Mouse (Mus musculus) heart, adult 8-10 months (tissue): ENCODE measurements around the gene Sbno1. TPM values are rescaled to one million over a fixed set of nuclear protein-coding genes. Genes with fewer than 3 reads are reported as not detected.

ENCODE experiments used
- DNase-seq: peaks from one replicate; pipeline ENCODE4 v3.0.0; 2022; ENCODE audit warnings: low spot score
- total RNA-seq, 4 experiments: library from RNA; stranded (reverse); gene quantifications; 2 replicates each; pipeline ENCODE4 v1.2.4; 2022

The Sbno1 gene
- total RNA-seq, 4 experiments from 2014 or later = 63.2 to 73.4 (median 65.6) TPM

DNA sequence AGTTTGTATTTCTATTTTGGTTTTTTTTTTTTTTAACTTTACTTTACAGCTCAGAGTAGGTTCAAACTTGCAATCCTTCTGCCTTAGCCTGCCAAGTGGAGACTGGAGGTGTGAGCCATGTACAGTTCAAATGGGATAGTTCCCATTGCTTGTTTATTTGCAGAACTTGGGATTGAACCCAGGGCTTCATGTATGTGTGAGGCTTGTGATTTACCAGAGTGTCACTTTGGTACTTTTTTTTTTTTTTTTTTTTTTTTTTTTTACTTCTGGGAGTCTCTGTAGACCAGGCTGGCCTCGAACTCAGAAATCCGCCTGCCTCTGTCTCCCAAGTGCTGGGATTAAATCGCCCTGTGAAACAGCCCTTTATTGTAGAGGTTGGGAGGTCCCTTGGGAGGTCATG, 18.4 kb upstream of the Sbno1 start:
- DNase-seq = no peak

DNA sequence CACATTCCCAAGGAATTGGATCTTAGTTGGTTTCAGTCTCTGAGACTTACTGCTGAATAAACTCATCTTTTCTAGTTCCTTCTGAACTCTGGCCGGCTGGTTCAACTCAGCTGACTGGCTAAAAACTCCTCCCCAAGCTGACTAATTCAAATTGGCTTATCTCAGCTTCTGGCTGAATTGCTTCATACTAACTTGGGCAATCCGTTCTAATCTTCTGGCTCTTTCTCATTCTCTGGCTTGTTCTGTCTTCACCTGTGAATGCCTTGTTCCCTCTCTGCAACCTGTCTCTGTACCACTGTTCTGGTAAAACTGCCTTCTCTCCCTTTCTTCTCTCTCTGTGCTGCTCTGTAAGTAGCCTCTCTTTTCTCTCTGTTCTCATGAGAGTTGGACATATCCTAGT, 16.8 kb upstream of the Sbno1 start:
- no peak for DNase-seq

DNA sequence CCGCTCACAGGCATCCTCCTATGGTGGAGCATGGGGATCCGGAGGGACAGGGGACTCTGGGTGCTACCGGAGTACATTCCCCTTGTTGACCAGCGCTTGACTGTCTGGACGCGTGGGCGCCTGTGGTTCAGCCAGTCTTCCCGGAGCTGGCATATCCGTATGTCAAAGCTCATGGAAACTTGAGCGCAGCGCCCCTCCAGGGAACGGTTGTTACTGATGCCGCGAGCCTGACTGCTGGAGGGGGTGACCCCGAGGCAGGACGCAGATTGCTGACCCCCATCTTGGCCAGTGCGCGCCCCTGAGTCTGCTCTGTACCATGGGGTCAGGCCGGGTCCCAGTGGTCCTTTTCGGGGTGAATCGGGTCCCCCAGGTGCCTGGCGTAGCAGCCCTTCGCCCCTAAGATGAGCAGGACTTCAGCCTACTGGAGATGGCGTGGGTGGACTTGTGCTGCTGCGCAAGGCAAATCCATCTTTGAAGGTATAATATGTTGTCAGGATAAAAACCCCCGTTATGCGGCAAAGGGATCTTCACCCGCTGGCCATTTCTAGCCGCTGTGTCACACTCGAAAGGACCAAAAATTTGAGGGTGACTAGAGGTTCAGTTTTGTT, 14.4 kb upstream of the Sbno1 start:
- DNase-seq = no peak

DNA sequence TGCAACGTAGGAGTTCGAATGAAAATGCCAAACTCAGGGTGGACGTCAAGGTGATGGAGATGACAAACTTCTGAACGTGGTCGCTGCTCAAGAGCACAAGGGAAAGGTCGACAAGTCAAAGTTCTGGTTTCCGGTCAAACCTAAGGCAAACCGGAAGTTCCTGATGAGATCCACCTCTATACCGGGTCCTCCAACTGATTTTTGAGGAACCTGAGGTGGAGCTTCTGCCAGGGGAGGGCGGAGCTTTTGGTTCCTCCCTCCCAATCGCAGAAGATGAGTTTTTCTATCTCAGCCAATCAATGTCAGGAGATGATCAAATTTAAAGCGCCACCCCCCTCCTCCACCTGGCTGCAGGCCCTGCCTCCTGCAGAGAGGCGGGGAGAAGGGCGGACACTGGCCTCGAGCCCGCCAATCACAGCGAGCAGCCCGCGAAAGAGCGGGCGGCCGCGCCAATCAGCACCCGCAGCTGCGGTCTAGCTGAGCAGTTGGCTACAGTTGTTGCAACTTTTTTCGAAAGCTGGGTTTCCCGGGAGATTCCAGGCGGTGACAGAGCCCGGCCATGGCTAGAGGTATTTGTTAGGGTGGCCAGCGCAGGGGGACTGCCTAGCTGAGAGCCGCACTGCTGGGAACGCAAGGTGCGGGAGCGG, 13.8 kb upstream of the Sbno1 start, which contains the start of gene Kmt5a:
Kmt5a (plus strand) TSS at position 484 of the 647 bp plus-strand sequence.
- DNase-seq = peak; percentile 95

DNA sequence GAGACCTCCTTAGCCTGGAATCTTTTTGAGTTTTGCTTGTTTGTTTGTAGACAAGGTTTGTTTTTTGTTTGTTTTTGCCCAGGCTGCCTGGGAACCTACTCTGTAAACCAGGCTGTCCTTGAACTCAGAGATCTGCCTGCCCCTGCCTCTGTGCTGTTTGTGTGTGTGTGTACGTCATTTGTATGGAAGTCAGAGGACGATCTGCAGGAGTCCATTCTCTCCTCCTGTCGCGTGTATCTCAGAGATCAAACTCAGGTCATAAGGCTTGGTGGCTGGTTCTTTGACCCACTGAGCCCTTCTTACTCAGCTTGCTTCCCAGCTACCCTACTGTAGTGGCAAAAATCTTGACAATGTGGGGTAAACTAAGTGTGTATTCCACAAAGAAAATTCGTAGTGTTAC, 12.9 kb upstream of the Sbno1 start:
- no peak for DNase-seq

DNA sequence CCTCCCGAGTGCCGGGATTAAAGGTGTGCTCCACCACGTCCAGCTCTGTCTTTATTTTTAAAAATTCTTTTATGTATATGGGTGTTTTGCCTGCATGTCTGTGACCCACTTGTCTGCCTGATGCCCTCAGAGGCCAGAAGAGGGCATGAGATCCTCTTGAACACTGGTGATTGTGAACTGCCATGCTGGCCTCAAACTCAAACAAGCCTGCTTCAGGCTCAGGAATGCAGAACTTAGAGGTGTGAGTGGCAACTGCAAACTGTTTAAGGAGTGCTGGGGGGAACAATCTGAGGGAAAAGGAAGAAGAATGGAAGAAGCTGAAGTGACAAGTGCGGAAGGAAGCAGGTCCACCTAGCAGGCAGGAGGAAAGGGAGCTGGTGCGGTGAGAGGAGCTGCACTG, 12.4 kb upstream of the Sbno1 start:
- DNase-seq = no peak

DNA sequence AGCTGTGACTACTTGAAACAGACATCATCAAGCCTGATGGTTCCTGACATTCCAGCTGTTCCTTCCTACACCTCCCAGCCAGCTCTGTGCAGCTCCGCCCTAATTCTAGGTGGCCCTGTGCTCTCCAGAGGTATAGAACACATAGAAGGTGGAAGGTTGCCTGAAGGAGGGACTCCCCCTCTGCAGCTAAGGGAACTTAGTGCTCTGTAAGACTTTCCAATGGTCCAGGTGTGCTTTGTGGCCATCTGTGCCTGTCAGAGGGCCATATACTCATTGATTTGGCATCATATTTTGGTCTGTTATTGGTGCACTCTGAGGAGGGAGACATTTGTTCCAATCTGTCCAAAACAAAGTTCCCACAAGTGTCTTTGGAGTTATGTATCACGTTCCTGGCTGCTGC, 7.2 kb upstream of the Sbno1 start:
- no peak for DNase-seq

DNA sequence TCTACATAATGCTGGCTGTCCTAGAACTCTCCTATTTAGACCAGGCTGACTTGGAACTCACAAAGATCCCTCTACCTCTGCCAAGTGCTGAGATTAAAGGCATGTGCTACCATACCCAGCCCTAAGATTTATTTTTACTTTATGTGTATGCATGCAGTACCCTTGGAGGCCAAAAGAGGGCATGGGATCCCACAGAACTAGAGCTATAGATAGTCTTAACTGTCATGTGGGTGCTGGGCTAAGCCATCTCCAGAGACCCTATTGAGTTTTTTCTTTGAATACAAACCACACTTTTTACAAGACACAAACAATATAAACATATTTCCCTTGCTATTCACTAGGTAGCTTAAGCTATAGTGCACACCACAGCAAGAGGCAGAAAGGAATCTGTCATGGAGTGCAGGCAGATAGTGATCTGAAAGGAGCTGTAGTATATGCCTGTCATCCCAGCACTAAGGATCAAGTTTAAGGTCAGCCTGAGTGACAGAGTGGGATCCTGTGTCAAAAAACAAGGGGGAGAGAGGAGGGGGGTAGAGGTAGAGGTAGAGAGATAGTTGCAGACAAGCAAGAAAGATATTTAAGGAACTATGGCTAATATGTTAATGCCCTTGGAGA, 6.7 kb upstream of the Sbno1 start:
- peak; percentile 80 for DNase-seq

DNA sequence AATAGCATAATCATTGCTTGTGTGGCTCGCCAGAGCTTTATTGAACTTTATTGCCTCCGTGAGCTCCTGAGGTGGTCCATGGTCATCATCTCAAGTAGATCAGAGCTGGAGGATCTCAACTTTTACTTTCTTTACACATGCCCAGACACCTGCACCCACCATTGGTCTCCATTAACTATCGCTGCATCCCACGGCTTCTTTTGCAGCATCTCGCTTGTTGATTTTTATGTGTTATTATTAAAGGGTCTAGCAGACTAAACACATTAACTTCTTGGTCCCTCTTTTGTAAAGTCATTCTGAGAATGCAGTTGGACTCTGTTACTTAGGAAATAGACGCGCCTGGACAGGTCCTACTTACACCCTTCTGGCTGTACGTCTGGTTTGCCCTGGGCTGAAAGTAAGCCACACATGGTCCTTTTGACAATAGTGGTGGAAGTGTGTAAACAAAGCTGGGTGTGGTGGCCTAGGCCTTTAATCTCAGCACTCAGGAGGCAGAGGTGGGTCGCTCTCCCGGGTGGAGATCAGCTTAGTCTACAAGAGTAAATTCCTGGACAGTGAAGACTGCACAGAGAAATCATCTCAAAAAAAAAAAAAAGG, 772 bp upstream of the Sbno1 start:
- DNase-seq = no peak

DNA sequence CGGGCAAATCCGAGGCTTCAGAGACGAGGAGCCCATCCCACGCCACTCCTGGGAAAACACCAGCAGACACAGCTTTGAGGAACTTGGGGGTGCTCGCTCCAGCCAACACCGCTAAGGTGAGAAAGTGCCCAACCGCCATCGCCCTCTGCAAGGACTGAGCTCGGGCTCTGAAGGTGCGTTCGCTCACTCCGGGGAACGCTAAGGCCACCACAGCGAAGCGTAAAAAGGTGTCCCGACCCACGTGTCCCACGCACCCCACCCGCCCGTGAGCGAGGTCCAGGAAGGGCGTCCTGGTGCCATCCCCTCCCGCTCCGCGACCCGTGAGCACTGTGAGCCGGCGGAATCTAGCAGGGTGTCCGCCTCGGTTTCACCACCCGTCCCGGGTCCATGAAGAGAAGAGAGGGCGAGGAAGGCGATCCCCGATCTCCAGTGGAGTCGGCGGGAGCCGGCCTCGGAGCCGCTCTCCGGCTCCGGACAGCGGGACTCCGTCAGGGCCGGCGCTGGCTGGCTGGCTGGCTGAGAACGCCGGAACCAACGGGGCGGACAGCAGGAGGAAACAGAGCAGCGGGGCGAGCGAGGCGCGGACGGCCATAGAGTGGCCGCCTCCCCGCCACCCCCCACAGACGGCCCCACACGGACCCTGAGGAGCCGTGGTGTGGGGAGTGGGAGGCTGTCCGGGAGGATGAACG, 934 bp downstream of the Sbno1 start:
- DNase-seq = peak; percentile 19

DNA sequence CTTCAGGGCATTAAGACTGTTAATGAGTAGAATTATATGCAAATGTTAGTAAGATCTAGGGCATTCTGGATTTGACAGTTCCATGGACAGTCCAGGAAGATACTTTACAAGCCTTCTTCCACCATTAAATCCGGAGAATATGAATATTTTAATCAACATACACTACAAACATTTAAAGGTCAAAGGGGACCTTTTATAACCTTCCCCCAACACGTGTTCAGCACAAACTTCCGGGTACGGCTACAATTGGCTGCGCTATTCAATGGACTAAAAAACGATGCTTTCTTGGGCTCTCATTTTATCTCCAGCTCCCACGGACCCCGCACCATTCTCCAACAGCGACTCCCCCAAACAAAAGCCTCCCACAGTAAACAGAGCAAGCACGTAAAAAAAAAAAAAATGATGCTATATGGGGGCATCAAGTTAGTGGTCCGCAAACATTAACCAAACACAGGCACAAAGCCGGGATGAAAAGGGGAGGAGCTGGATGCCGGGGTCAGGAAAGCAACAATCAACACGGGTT, 1.5 kb downstream of the Sbno1 start:
- no peak for DNase-seq

DNA sequence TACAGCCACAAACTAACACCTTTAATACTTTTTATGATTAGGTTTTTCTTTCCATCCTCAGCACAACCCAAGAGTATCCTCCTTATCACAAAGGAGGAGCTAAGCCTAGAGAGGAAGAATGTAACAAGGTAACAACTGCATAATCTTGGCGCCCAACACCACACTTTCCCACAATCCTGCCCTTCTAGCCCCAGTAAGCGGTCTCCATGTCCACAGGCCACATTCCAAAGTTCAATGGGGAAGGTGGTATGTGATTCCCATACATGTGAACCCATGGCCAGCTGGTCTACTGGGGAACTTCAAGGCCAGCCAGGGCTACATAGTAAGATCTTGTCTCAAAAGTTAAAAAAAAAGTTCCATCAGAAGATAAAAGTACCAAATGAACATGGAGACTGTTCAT, 4.0 kb downstream of the Sbno1 start:
- no peak for DNase-seq

DNA sequence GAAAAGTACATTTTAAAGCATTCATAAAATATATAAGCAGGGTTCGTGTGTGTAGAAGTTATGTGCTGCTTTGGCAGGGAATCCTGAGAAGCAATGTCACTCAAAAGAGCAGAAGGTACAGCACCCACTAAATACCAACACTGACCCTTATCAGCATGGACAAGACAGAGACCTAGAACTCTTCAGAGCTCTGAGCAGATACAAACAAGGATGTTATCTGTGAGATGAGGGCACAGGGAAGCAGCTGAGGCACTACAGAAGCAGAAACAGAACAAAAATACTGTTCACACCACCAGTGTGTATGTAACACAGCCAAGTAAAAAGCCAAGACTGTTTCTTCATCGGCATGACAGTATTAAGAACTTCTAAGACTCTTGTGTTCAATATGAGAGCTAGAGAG, 6.9 kb downstream of the Sbno1 start:
- DNase-seq = no peak

DNA sequence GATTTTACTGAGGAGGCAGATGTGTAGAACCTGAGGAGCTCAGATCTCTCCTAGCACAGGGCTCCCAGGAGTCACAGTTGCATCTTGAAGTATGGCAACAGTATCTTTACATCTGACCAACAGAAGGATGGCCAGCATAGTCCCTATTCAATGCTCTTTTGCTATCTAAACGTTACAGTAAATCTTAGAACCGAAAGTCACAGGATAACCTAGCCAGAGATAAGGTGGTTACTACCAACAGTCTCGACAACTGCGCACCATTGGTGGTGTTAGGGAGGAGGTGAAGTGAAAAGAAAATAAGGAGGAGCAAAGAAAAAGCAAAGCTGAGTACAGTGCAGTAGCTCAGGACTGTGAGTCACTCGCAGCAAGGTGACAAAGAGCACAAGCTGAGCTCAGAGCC, 13.6 kb downstream of the Sbno1 start:
- no peak for DNase-seq

DNA sequence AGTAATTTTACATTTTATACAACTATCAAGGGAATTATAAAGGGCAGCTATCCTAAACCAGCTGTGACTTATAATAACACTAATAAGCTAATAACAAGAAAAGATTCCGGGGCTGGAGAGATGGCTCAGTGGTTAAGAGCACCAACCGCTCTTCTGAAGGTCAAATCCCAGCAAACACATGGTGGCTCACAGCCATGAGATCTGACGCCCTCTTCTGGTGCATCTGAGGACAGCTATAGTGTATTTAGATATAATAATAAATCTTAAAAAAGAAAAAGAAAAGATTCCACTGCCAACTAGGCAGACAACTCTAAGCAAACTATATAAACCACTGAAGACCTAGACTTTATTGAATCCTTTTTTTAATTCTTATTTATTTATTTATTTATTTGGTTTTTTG, 15.0 kb downstream of the Sbno1 start:
- no peak for DNase-seq

DNA sequence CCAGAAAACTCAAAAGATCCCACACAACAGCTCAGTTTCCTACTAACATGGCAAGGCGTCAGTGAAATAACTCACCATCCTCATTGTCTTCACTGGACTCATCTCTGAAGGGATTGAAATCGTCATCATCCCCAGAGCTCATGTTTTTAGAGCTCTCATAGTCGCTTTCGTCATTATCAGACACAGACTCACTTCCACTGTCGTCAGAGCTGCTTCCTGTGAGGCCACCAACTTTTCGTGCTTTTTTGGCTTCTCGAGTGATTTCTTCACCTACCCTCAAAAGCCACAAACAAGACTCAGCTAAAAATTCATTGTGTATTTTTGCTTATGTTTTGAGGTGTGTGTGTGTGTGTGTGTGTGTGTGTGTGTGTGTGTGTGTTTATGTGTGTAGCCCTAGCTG, 32.1 kb downstream of the Sbno1 start:
- DNase-seq = no peak

DNA sequence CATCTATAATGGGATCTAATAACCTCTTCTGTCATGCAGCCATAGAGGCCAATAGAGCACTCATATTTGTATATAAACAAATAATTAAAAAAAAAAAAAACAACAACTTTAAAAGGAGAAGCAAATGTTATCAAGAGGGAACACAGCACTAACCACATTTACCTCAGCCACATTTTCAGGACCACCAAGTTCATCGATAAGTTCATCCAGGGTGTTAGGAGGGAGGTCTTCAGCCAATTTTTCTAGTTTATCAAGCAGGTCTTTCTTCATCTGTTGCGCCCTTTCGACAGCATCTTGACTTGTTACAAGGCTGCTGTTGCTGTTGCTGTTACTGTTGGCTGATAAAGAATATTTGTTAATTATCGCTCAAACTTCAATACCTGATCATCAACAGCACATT, 33.4 kb downstream of the Sbno1 start:
- DNase-seq = no peak

DNA sequence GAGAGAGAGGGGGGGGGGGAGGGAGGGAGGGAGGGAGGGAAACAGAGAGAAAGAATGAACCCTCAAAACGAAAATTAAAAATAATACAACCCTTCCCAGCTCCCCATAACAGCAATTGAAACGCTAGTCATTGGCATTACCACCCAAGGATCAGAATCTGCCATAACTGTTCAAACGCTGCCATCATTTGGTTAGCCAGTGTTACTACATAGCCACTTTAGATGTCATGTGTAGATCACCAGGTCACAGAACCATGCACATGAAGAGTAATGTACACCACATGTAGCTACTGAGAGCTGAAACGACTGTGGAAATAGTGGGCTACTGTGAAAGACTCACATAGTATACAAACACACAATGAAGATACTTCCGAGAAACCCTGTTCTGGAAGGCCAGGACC, 37.9 kb downstream of the Sbno1 start:
- no peak for DNase-seq

DNA sequence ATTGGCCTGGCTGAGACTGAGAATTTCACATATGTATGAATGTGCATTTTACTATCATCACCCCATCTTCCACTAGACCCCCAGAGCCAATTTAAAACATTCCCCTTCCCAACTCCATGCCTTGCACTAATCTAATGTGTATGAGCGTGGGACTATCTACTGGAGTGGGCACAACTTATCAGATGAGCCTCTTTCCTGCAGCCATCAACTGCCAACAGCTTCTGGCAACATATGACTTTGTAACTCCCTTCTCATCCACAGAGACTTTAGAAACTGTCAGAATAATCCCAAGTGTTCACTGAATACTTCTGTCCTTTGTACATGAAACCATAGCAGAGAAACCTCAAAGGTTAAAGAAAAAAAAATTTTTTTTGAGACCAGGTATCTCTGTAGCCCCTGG, 45.7 kb downstream of the Sbno1 start:
- DNase-seq = no peak

DNA sequence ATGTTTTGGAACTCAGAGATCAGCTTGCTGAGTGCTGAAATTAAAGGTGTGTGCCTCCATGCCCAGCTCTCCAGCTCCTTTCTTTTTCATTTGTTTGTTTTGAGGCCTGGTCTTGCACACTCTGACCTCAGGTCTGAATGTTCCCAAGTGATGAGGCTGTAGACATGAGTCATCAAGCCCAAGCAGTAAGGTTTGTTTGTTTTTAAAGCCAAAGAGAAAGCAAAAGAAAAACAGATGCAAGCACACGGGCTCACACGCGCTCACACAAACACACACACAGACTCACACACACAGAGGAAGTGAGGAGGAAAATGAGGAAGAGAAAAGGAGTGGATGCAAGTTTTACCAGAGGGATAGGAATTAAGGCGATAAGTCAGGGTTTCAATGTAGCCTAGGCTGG, 48.7 kb downstream of the Sbno1 start:
- no peak for DNase-seq

DNA sequence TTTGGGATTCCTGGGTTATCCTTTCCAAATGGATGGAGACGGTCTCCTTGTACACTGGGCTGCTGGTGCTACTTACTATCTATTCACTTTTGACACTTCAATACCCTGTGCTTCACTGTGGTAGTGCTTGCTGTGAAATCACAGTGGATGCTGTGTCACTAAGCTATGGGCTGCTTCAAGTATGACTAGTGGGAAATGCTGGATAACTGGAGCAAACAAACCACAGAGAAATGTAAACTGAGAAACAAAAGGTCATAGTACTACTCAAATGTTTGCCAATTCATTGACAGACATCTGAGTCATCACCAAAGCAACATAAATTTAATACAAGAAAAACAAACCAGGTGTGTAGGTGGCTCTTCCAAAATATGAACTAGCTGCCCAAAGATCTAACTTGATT, 49.4 kb downstream of the Sbno1 start:
- DNase-seq = no peak

DNA sequence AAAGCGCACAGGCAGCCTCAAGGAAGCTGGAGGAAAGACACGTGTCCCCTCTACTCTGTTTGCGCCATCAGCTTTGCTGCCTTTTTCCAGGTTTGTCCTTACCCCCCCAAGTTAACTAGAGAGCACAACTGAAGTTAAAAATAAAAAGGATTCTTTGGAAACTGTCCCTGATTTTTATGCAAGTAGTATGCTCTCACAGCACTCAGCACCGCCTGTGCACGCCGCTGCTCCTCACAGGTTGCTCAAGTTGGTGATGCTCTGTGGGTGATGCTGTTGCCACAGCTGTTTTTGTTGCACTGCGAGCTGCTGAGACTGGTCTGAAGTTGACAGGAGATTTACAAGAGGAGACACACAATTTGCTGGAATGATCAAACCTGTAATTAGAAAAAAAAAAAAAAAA, 51.5 kb downstream of the Sbno1 start:
- no peak for DNase-seq
